Mouse (Mus musculus) hindbrain, embryonic 15.5 days (tissue): ENCODE data around the gene Rab7b. TPM values are rescaled to one million over a fixed set of nuclear protein-coding genes. Genes with fewer than 3 reads are reported as not detected.

Experiments used
- ATAC-seq: fragments of 200-750 bp; cut with Nextera tagmentation; 2 replicates; pipeline ENCODE4 v1.8.0; 2017; ENCODE audit warnings: low read depth, moderate number of reproducible peaks, moderate TSS enrichment; ENCODE audit not compliant: low FRiP score
- H3K27ac ChIP-seq: fragments of 300-500 bp; sonication (generic); replicated peaks from 2 replicates; pipeline ENCODE4 v1.5.1; 2015; ENCODE audit warnings: mild to moderate bottlenecking, inconsistent platforms
- H3K27me3 ChIP-seq: fragments of 300-500 bp; sonication (generic); 2 replicates; pipeline ENCODE4 v1.6.1; 2015; ENCODE audit warnings: control low read depth, inconsistent platforms
- H3K36me3 ChIP-seq: fragments of 300-500 bp; sonication (generic); 2 replicates; pipeline ENCODE4 v1.6.1; 2015; ENCODE audit warnings: control low read depth, inconsistent platforms
- H3K4me1 ChIP-seq: fragments of 300-500 bp; sonication (generic); replicated peaks from 2 replicates; pipeline ENCODE4 v1.6.1; 2015; ENCODE audit warnings: control low read depth, inconsistent platforms
- H3K4me2 ChIP-seq: fragments of 300-500 bp; sonication (generic); 2 replicates; pipeline ENCODE4 v1.6.1; 2015; ENCODE audit warnings: moderate library complexity, mild to moderate bottlenecking, inconsistent platforms
- H3K4me3 ChIP-seq: fragments of 300-500 bp; sonication (generic); 2 replicates; pipeline ENCODE4 v1.5.1; 2015; ENCODE audit warnings: mild to moderate bottlenecking, inconsistent platforms
- H3K9ac ChIP-seq: fragments of 300-500 bp; sonication (generic); 2 replicates; pipeline ENCODE4 v1.6.1; 2015; ENCODE audit warnings: inconsistent platforms
- H3K9me3 ChIP-seq: fragments of 300-500 bp; sonication (generic); 2 replicates; pipeline ENCODE4 v1.6.1; 2016; ENCODE audit warnings: control low read depth, inconsistent platforms
- WGBS: fragments of 180-500 bp; shearing (Covaris S2); methylation state at CpG from one replicate; pipeline ENCODE4 v1.1.7; 2015; 5-methylcytosine and 5-hydroxymethylcytosine counted together
- polyA plus RNA-seq: library from polyadenylated mRNA; unstranded; fragments of >200 nt; fragmentation: Nextera tagmentation; extraction: Ambion mirVana; gene quantifications from 2 replicates; pipeline ENCODE4 v1.2.1, GENCODE M21; 2015

Rab7b gene
- polyA plus RNA-seq, 1 experiment from 2014 or later: 0.91 TPM

- no peaks in the 10 kb centered on the region for H3K36me3 ChIP-seq
- H3K9me3 ChIP-seq: no peaks in the 10 kb centered on the region
- WGBS: 57% methylated on average over 9 of the region's 9 CpGs
- no peaks in the 10 kb centered on the region for H3K27me3 ChIP-seq
- ATAC-seq: no peak
- H3K27ac ChIP-seq: no peak overlapping the region
- H3K4me1 ChIP-seq: 0 out of 2 replicates have a peak, but pooled peaks cover 3% of the 10 kb centered on the region
- no peak overlapping the region for H3K4me2 ChIP-seq
- H3K9ac ChIP-seq: no peak overlapping the region
- H3K4me3 ChIP-seq: no peak overlapping the region
These were observed 75.2 kb downstream of the Rab7b start for GRCm38 (mm10) chr1:131763683-131764082.

- no peak overlapping the region for H3K4me3 ChIP-seq
- WGBS: 65% methylated on average over 8 of the region's 8 CpGs
- H3K4me2 ChIP-seq: no peak overlapping the region
- H3K36me3 ChIP-seq: no peaks in the 10 kb centered on the region
- no peak for ATAC-seq
- no peak overlapping the region for H3K9ac ChIP-seq
- H3K9me3 ChIP-seq: no peaks in the 10 kb centered on the region
- no peak overlapping the region for H3K27ac ChIP-seq
- 0 out of 2 replicates have a peak, but pooled peaks cover 3% of the 10 kb centered on the region for H3K4me1 ChIP-seq
- H3K27me3 ChIP-seq: no peaks in the 10 kb centered on the region
These were observed 76.3 kb downstream of the Rab7b start for GRCm38 (mm10) chr1:131764581-131765338.

Other genes with a start within 250 kb of the Rab7b start
- gene Srgap2, start 161.3 kb upstream of the Rab7b start, polyA plus RNA-seq: 22.6 and 28.3 TPM in 2 replicates
- gene Fam72a, start 160.8 kb upstream of the Rab7b start, polyA plus RNA-seq: 1.1 and 1.7 TPM in 2 replicates
- gene Avpr1b, start 89.5 kb upstream of the Rab7b start, polyA plus RNA-seq: not detected in 2 replicates
- not detected in 2 replicates for gene Ctse, start 50.4 kb upstream of the Rab7b start, polyA plus RNA-seq
- 0.05 and 0.08 TPM in 2 replicates for gene Slc26a9, start 55.3 kb downstream of the Rab7b start, polyA plus RNA-seq
- gene Pm20d1, start 108.7 kb downstream of the Rab7b start, polyA plus RNA-seq: 0.26 and 0.41 TPM in 2 replicates
- gene Slc41a1, start 138.8 kb downstream of the Rab7b start, polyA plus RNA-seq: 18.9 and 24.7 TPM in 2 replicates
- 7.0 and 10.3 TPM in 2 replicates for gene Rab29, start 178.5 kb downstream of the Rab7b start, polyA plus RNA-seq
- gene Nucks1, start 221.8 kb downstream of the Rab7b start, polyA plus RNA-seq: 46.8 and 48.3 TPM in 2 replicates